Mouse (Mus musculus) limb, embryonic 10.5 days (tissue): ENCODE data around the gene Gpr161. TPM values are rescaled to one million over a fixed set of nuclear protein-coding genes. Genes with fewer than 3 reads are reported as not detected.
A peak's percentile ranks its signal among the peaks of the same experiment; 100 is the strongest.

Source experiments
- DNase-seq: peaks from one replicate; pipeline ENCODE4 v3.0.0-alpha.2; 2017; ENCODE audit warnings: low spot score
- H3K27ac ChIP-seq: fragments of 300-500 bp; sonication (generic); 2 replicates; pipeline ENCODE4 v1.5.1; 2016; ENCODE audit warnings: mild to moderate bottlenecking
- H3K27me3 ChIP-seq: fragments of 300-500 bp; sonication (generic); 2 replicates; pipeline ENCODE4 v1.6.1; 2016; ENCODE audit warnings: low read depth, mild to moderate bottlenecking; ENCODE audit not compliant: poor library complexity, severe bottlenecking
- H3K36me3 ChIP-seq: fragments of 300-500 bp; sonication (generic); 2 replicates; pipeline ENCODE4 v1.6.1; 2016; ENCODE audit warnings: mild to moderate bottlenecking, moderate library complexity
- H3K4me1 ChIP-seq: fragments of 300-500 bp; sonication (generic); 2 replicates; pipeline ENCODE4 v1.6.1; 2016
- H3K4me3 ChIP-seq: fragments of 300-500 bp; sonication (generic); 2 replicates; pipeline ENCODE4 v1.5.1; 2016; ENCODE audit warnings: mild to moderate bottlenecking, moderate library complexity
- H3K9me3 ChIP-seq: fragments of 300-500 bp; sonication (generic); replicated peaks from 2 replicates; pipeline ENCODE4 v1.6.1; 2016; ENCODE audit warnings: mild to moderate bottlenecking
- WGBS: fragments of 180-500 bp; shearing (Covaris S2); methylation state at CpG from one replicate; pipeline ENCODE4 v1.1.7; 2016; 5-methylcytosine and 5-hydroxymethylcytosine counted together
- polyA plus RNA-seq: library from polyadenylated mRNA; unstranded; fragments of >200 nt; fragmentation: Nextera tagmentation; extraction: Ambion mirVana; gene quantifications from 2 replicates; pipeline ENCODE4 v1.2.1, GENCODE M21; 2016

The Gpr161 gene
- polyA plus RNA-seq = 1.5 and 1.9 TPM in 2 replicates

DNA sequence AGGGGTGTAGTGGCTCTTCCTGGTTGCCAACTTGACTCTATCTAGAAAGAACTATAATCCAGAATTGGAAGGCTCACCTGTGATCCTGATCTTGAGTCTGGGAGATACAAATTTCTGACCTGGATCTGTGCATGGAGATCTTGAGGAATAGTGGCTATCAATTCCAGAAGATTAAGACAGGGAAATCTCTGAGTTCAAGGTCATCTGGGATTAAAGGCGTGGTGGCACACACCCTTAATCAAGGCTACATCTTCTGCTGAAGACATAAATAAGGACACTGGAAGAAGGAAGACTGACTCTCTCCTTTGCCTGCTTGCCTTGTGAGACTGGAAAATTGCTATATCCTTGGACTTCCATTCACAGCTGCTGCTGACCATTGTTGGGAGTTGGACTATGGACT, at the start of gene Gpr161:
Gene Gpr161, plus strand, starts transcription at position 301 of the 400 bp plus-strand sequence.
- Histone ChIP-seq H3K4me3 (no peak within 1 kb of the TSS), H3K9me3 (no peaks in the 10 kb centered on the region), H3K27me3 (no peaks in the 10 kb centered on the region), H3K4me1 (no peaks in the 10 kb centered on the region), H3K36me3 (peaks cover 41% of the 10 kb centered on the region), H3K27ac (no peak within 1 kb of the TSS)
- DNase-seq = no peak
- WGBS = 93% methylated on average over 1 of the region's 1 CpGs

- H3K27me3 ChIP-seq = no peaks in the 10 kb centered on the region
- H3K4me3 ChIP-seq = no peak overlapping the region
- DNase-seq = no peak
- no peaks in the 10 kb centered on the region for H3K9me3 ChIP-seq
- 90% methylated on average over 5 of the region's 5 CpGs for WGBS
- H3K4me1 ChIP-seq = no peaks in the 10 kb centered on the region
- H3K36me3 ChIP-seq = no peaks in the 10 kb centered on the region
- H3K27ac ChIP-seq = no peak overlapping the region
Observed at GRCm38 (mm10) chr1:165246587-165246986, 49.0 kb upstream of the Gpr161 start.

GRCm38 (mm10) chr1:165247085-165247484, 48.5 kb upstream of the Gpr161 start:
- no peaks in the 10 kb centered on the region for H3K36me3 ChIP-seq
- H3K27me3 ChIP-seq = no peaks in the 10 kb centered on the region
- no peaks in the 10 kb centered on the region for H3K9me3 ChIP-seq
- no peaks in the 10 kb centered on the region for H3K4me1 ChIP-seq
- no peak overlapping the region for H3K27ac ChIP-seq
- 62% methylated on average over 5 of the region's 5 CpGs for WGBS
- DNase-seq = no peak
- no peak overlapping the region for H3K4me3 ChIP-seq

DNA sequence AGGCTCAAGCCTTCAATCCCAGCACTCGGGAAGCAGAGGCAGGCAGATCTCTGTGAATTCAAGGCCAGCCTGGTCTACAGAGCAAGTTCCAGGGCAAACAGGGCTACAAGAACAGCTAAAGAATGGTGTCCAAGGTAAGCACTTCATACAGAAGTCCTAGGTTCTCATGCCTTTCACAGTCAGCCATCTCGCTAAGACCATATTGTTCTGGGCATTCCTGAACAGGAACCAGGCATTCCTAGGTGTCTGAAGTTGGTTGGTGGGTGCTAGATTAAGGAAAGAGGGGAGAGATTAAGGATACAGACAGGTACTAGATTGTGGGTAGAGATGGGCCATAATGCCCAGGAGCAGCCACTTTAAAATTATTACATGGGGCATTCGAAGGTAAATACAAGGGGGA, 47.8 kb upstream of the Gpr161 start:
- WGBS = 86% methylated on average over 3 of the region's 3 CpGs
- H3K27ac ChIP-seq = no peak overlapping the region
- no peaks in the 10 kb centered on the region for H3K36me3 ChIP-seq
- DNase-seq = no peak
- no peaks in the 10 kb centered on the region for H3K27me3 ChIP-seq
- H3K4me1 ChIP-seq = no peaks in the 10 kb centered on the region
- H3K9me3 ChIP-seq = no peaks in the 10 kb centered on the region
- no peak overlapping the region for H3K4me3 ChIP-seq

GRCm38 (mm10) chr1:165248842-165249241, 46.7 kb upstream of the Gpr161 start:
- H3K36me3 ChIP-seq = no peaks in the 10 kb centered on the region
- no peak overlapping the region for H3K27ac ChIP-seq
- no peaks in the 10 kb centered on the region for H3K27me3 ChIP-seq
- no peaks in the 10 kb centered on the region for H3K4me1 ChIP-seq
- no peak overlapping the region for H3K4me3 ChIP-seq
- no peak for DNase-seq
- 69% methylated on average over 4 of the region's 4 CpGs for WGBS
- no peaks in the 10 kb centered on the region for H3K9me3 ChIP-seq

GRCm38 (mm10) chr1:165250546-165250945, 45.0 kb upstream of the Gpr161 start:
- Histone ChIP-seq H3K4me1 (no peaks in the 10 kb centered on the region), H3K27me3 (no peaks in the 10 kb centered on the region), H3K4me3 (no peak overlapping the region), H3K9me3 (no peaks in the 10 kb centered on the region), H3K27ac (no peak overlapping the region), H3K36me3 (no peaks in the 10 kb centered on the region)
- DNase-seq = no peak
- WGBS = 90% methylated on average over 2 of the region's 2 CpGs

DNA sequence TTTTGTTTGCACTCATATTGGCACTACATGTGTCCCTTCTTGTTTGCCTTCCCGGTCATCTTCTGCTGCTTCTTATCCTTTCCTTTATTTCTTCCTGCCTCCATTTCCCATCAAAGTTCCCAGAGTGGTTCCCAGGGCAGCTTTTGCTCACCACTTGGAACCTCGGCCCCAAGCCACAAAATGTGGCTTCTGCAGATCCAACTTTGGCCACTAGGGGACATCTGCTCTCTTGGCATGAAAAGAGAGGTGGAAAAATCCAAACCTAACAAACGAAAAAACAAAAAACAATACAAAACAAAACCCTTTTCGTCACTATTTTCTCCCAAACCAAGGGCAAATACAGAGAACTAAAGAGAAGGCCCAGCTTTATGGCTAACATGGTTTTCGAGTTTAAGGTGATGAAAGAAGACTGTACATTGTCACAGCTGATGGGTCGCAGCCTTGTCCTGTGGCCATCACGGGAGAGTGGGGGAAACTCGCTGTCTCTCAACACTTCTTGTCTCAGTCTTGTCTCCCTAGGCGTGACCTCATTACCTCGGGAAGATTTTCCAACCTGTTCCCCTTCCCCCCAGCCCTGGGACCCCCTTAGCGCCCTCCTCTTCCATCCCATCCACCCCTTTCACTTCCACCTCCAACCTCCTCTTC, 43.4 kb upstream of the Gpr161 start:
- peak; percentile 75 for DNase-seq
- Histone ChIP-seq H3K4me1 (no peaks in the 10 kb centered on the region), H3K36me3 (no peaks in the 10 kb centered on the region), H3K4me3 (no peak overlapping the region), H3K9me3 (no peaks in the 10 kb centered on the region), H3K27me3 (no peaks in the 10 kb centered on the region), H3K27ac (0 out of 2 replicates have a peak overlapping the region, but pooled peaks have one; percentile 27)
- WGBS = 49% methylated on average over 11 of the region's 11 CpGs

GRCm38 (mm10) chr1:165274946-165275345, 20.6 kb upstream of the Gpr161 start:
- no peaks in the 10 kb centered on the region for H3K9me3 ChIP-seq
- 89% methylated on average over 6 of the region's 6 CpGs for WGBS

DNA sequence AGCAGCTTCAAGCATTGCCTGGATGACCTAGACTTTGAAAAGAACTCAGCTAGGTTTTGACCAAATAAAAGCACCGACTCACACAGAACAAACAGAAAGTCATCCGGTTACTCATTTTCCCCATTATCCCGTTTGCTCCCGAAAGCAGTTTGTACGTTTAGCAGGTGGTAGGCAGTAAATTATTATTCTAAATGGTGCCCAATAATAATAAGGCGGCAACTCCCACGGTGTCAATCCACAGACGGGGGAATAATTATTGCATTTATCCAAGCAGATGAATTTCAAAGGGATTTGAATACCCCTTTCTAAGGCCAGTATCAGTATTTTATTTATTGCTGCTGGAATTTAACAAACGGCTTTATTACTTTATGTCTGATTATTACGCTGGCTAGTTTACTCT, 14.8 kb upstream of the Gpr161 start:
- DNase-seq = no peak
- no peaks in the 10 kb centered on the region for H3K9me3 ChIP-seq
- H3K4me3 ChIP-seq = peak overlapping the region; percentile 78
- H3K27me3 ChIP-seq = no peaks in the 10 kb centered on the region
- peak overlapping the region; percentile 96 for H3K27ac ChIP-seq
- peaks cover 39% of the 10 kb centered on the region for H3K4me1 ChIP-seq
- no peaks in the 10 kb centered on the region for H3K36me3 ChIP-seq
- 60% methylated on average over 10 of the region's 10 CpGs for WGBS

More at GRCm38 (mm10) chr1:165274946-165275345, 20.6 kb upstream of the Gpr161 start:
- DNase-seq = no peak
- H3K27me3 ChIP-seq = no peaks in the 10 kb centered on the region
- H3K36me3 ChIP-seq = no peaks in the 10 kb centered on the region
- no peak overlapping the region for H3K4me3 ChIP-seq
- no peaks in the 10 kb centered on the region for H3K4me1 ChIP-seq
- H3K27ac ChIP-seq = no peak overlapping the region

GRCm38 (mm10) chr1:165281351-165282221, 14.0 kb upstream of the Gpr161 start:
- peak; percentile 87 for DNase-seq
- H3K9me3 ChIP-seq = no peaks in the 10 kb centered on the region
- peak overlapping the region; percentile 78 for H3K4me3 ChIP-seq
- peak overlapping the region; percentile 96 for H3K27ac ChIP-seq
- H3K4me1 ChIP-seq = peaks cover 39% of the 10 kb centered on the region
- WGBS = under 1% methylated on average over 62 of the region's 71 CpGs
- H3K27me3 ChIP-seq = no peaks in the 10 kb centered on the region
- no peaks in the 10 kb centered on the region for H3K36me3 ChIP-seq

GRCm38 (mm10) chr1:165282222-165282966, 13.2 kb upstream of the Gpr161 start:
- under 1% methylated on average over 35 of the region's 35 CpGs for WGBS
- no peak for DNase-seq
- peak overlapping the region; percentile 96 for H3K27ac ChIP-seq

GRCm38 (mm10) chr1:165282967-165283345, 12.6 kb upstream of the Gpr161 start:
- Histone ChIP-seq H3K4me3 (peak overlapping the region; percentile 78), H3K36me3 (peaks cover 3% of the 10 kb centered on the region; the same call in 1 of the 2 replicates), H3K9me3 (no peaks in the 10 kb centered on the region), H3K27me3 (no peaks in the 10 kb centered on the region), H3K27ac (0 out of 2 replicates have a peak overlapping the region, but pooled peaks have one; percentile 96), H3K4me1 (peaks cover 39% of the 10 kb centered on the region)
- no peak for DNase-seq
- WGBS = 12% methylated on average over 7 of the region's 7 CpGs

More at GRCm38 (mm10) chr1:165282222-165282966, 13.2 kb upstream of the Gpr161 start:
- no peaks in the 10 kb centered on the region for H3K27me3 ChIP-seq
- H3K4me3 ChIP-seq = peak overlapping the region; percentile 78
- H3K9me3 ChIP-seq = no peaks in the 10 kb centered on the region
- peaks cover 2% of the 10 kb centered on the region; the same call in 1 of the 2 replicates for H3K36me3 ChIP-seq
- H3K4me1 ChIP-seq = peaks cover 39% of the 10 kb centered on the region
